Mouse (Mus musculus) kidney, embryonic 14.5 days (tissue): ENCODE data around the gene Tmem170. TPM values are rescaled to one million over a fixed set of nuclear protein-coding genes. Genes with fewer than 3 reads are reported as not detected.

ENCODE experiments used
- ATAC-seq: fragments of 200-750 bp; cut with Nextera tagmentation; 2 replicates; pipeline ENCODE4 v1.8.0; 2017; ENCODE audit warnings: moderate number of reproducible peaks, mild to moderate bottlenecking, moderate TSS enrichment, moderate library complexity; ENCODE audit not compliant: low FRiP score, low TSS enrichment
- H3K27ac ChIP-seq: fragments of 300-500 bp; sonication (generic); 2 replicates; pipeline ENCODE4 v1.5.1; 2014; ENCODE audit warnings: low read depth, mild to moderate bottlenecking, low read length, moderate library complexity, mixed read lengths
- H3K27me3 ChIP-seq: fragments of 300-500 bp; sonication (generic); 2 replicates; pipeline ENCODE4 v1.6.1; 2014; ENCODE audit warnings: mild to moderate bottlenecking, low read length; ENCODE audit not compliant: control insufficient read depth, insufficient read depth
- H3K36me3 ChIP-seq: fragments of 300-500 bp; sonication (generic); 2 replicates; pipeline ENCODE4 v1.6.1; 2014; ENCODE audit warnings: low read length, mixed read lengths; ENCODE audit not compliant: control insufficient read depth, insufficient read depth
- H3K4me1 ChIP-seq: fragments of 300-500 bp; sonication (generic); 2 replicates; pipeline ENCODE4 v1.6.1; 2014; ENCODE audit warnings: low read length, mixed read lengths; ENCODE audit not compliant: control insufficient read depth, insufficient read depth
- H3K4me2 ChIP-seq: fragments of 300-500 bp; sonication (generic); replicated peaks from 2 replicates; pipeline ENCODE4 v1.6.1; 2014; ENCODE audit warnings: low read depth, mild to moderate bottlenecking, low read length
- H3K4me3 ChIP-seq: fragments of 300-500 bp; sonication (generic); 2 replicates; pipeline ENCODE4 v1.5.1; 2014; ENCODE audit warnings: mild to moderate bottlenecking, low read length
- H3K9ac ChIP-seq: fragments of 300-500 bp; sonication (generic); 2 replicates; pipeline ENCODE4 v1.6.1; 2014; ENCODE audit warnings: low read depth, mild to moderate bottlenecking, low read length, moderate library complexity
- H3K9me3 ChIP-seq: fragments of 300-500 bp; sonication (generic); 2 replicates; pipeline ENCODE4 v1.6.1; 2016; ENCODE audit warnings: low read length; ENCODE audit not compliant: control insufficient read depth
- WGBS: fragments of 180-500 bp; shearing (Covaris S2); extraction: QIAGEN DNeasy Blood & Tissue Kit; methylation state at CpG from one replicate; pipeline ENCODE4 v1.1.7; 2014; 5-methylcytosine and 5-hydroxymethylcytosine counted together
- polyA plus RNA-seq: library from polyadenylated mRNA; unstranded; fragments of >200 nt; fragmentation: Nextera tagmentation; extraction: Ambion mirVana; gene quantifications from 2 replicates; pipeline ENCODE4 v1.2.1, GENCODE M21; 2014

The Tmem170 gene
- polyA plus RNA-seq, 1 experiment from 2014 or later, result 11.7 TPM

DNA sequence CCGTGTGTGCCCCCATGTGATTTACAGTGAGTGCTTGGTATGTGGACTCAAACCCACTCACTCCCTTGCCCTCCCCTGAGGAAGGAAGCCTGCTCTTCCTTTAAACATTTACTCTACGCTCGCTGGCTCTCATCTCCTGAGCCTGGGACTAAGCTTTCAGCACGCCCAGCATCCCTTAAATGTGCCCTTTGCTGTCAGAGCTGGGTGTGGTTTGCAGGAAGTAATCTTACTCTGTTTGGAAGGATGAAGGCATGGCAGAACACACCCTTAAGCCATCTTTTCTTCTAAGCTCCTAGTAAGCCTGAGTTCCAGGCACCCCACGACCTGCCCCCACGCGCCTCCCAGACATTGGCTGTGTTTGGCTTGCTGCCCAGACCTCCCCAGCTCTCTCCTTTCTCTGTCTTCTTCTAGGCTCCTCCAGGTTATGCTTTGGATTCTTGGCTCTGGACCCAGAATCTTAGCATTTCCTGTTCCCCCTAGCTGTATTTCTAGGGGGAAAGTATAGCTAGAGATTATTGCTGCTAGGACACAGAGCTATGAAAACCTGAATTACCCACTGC, 11.6 kb upstream of the Tmem170 start:
- no peak overlapping the region for H3K9ac ChIP-seq
- H3K4me3 ChIP-seq, result no peak overlapping the region
- H3K27ac ChIP-seq, result no peak overlapping the region
- H3K9me3 ChIP-seq, result no peaks in the 10 kb centered on the region
- WGBS, result 31% methylated on average over 7 of the region's 7 CpGs
- peaks cover 17% of the 10 kb centered on the region; the same call in 1 of the 2 replicates for H3K4me1 ChIP-seq
- peaks cover 27% of the 10 kb centered on the region for H3K27me3 ChIP-seq
- no peaks in the 10 kb centered on the region for H3K36me3 ChIP-seq
- H3K4me2 ChIP-seq, result no peak overlapping the region
- ATAC-seq, result no peak

DNA sequence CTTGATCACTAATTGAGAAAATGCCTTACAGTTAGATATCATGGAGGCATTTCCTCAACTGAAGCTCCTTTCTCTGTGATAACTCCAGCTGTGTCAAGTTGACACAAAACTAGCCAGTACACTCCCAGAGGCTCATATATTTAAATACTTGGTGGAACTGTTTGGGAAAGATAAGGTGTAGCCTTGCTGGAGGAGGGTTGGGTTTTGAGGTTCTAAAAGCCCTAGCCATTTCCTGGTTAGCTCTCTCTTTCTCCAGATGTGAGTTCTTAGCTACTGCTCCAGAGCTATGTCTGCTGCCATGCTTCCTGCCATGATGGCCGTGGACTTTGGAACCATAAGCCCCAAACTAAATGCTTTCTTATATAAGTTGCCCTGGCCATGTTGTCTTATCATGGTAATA, 10.9 kb upstream of the Tmem170 start:
- H3K27ac ChIP-seq, result no peak overlapping the region
- no peak overlapping the region for H3K9ac ChIP-seq
- H3K9me3 ChIP-seq, result no peaks in the 10 kb centered on the region
- peaks cover 17% of the 10 kb centered on the region; the same call in 1 of the 2 replicates for H3K4me1 ChIP-seq
- peaks cover 27% of the 10 kb centered on the region for H3K27me3 ChIP-seq
- ATAC-seq, result no peak
- no peak overlapping the region for H3K4me2 ChIP-seq
- H3K4me3 ChIP-seq, result no peak overlapping the region
- H3K36me3 ChIP-seq, result no peaks in the 10 kb centered on the region
- 86% methylated on average over 1 of the region's 1 CpGs for WGBS

DNA sequence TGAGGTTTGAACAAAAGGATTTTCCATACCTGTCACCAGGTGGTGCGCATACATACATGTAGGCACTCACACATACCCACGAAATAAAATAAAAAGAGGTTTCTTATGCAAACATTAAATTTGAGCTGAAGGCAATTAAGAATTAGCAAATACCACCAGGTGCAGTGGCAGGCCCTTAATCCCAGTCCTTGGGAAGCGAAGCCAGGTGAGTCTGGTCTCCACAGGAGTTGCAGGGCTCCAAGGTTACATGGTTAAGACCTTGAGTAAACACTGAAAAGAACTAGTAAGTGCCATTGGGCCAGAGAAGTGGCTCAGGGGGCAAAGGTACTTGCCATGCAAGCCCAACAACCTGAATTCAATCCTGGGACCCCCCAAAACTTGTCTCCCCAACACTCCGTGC, 7.1 kb upstream of the Tmem170 start:
- Histone ChIP-seq H3K27me3 (no peaks in the 10 kb centered on the region), H3K27ac (no peak overlapping the region), H3K9me3 (no peaks in the 10 kb centered on the region), H3K4me1 (0 out of 2 replicates have a peak, but pooled peaks cover 5% of the 10 kb centered on the region), H3K4me3 (no peak overlapping the region), H3K9ac (no peak overlapping the region), H3K36me3 (no peaks in the 10 kb centered on the region), H3K4me2 (no peak overlapping the region)
- WGBS, result 90% methylated on average over 4 of the region's 4 CpGs
- ATAC-seq, result no peak

DNA sequence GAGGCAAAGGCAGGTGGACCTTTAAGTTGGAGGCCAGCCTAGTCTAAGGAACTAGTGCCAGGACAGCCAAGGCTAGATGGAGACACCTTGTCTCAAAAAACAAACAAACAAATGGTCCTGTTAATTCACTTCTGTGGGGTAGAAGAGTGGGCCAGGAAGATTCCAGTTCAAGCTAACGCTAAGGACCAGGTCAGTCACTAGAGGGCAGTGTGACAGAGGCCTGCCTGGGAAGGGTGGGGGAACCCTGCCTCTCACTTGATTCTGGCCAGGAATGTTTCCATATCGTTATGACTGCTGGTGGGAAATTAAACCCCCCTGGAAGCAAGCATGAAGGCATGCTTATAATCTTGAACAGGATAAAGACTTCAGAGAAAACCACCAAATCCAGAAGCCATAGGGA, 5.0 kb upstream of the Tmem170 start:
- no peak overlapping the region for H3K4me3 ChIP-seq
- H3K4me2 ChIP-seq, result no peak overlapping the region
- 0 out of 2 replicates have a peak, but pooled peaks have one; percentile 48 for ATAC-seq
- 2% methylated on average over 2 of the region's 2 CpGs for WGBS
- H3K9me3 ChIP-seq, result no peaks in the 10 kb centered on the region
- H3K36me3 ChIP-seq, result no peaks in the 10 kb centered on the region
- no peaks in the 10 kb centered on the region for H3K27me3 ChIP-seq
- H3K4me1 ChIP-seq, result no peaks in the 10 kb centered on the region
- no peak overlapping the region for H3K27ac ChIP-seq
- H3K9ac ChIP-seq, result no peak overlapping the region

DNA sequence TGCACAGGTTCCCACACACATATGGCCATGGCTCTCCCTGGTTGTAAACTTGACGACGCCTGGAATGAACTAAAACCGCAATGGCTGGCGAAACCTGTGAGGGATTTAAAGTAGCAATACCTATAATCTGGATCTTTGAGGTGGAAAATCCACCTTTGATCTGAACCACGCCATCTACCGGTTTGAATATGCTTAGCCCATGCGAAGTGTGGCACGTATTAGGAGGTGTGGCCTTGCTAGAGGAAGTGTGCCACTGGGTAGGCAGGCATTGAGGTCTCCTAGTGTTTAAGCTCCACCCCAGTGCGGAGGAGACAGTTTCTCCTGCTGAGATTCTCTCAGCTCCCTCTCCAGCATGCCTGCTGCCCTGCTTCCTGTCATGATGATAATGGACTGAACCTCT, 1.2 kb upstream of the Tmem170 start:
- ATAC-seq, result no peak
- no peak overlapping the region for H3K4me3 ChIP-seq
- no peaks in the 10 kb centered on the region for H3K27me3 ChIP-seq
- H3K4me1 ChIP-seq, result no peaks in the 10 kb centered on the region
- WGBS, result 70% methylated on average over 9 of the region's 9 CpGs
- H3K27ac ChIP-seq, result no peak overlapping the region
- H3K9me3 ChIP-seq, result no peaks in the 10 kb centered on the region
- no peak overlapping the region for H3K9ac ChIP-seq
- no peaks in the 10 kb centered on the region for H3K36me3 ChIP-seq
- H3K4me2 ChIP-seq, result no peak overlapping the region

DNA sequence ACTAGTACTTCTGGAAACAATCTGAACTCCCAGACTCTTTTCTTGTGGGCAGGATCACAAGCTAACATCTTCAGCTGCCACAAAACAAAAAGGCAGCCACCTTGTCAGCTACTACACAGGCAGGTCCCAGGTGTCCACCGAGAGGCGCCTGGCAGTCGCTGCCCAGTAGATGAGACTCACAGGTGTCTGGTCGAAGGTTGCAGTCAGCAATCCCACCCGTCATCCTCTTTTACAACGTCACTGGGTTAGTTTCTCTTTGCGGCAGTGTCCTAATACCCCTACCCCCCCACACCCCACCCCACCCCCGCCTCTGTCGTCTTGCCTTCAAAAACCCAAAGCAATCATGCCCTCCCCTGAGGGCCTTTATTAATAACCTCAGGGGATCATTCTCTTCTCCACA, 792 bp downstream of the Tmem170 start:
- H3K4me1 ChIP-seq, result no peaks in the 10 kb centered on the region
- H3K9me3 ChIP-seq, result no peaks in the 10 kb centered on the region
- H3K27ac ChIP-seq, result no peak overlapping the region
- H3K9ac ChIP-seq, result peak overlapping the region; percentile 76; the same call in 1 of the 2 replicates
- no peaks in the 10 kb centered on the region for H3K27me3 ChIP-seq
- WGBS, result 12% methylated on average over 9 of the region's 9 CpGs
- H3K36me3 ChIP-seq, result no peaks in the 10 kb centered on the region
- no peak for ATAC-seq
- H3K4me2 ChIP-seq, result peak overlapping the region; percentile 54
- peak overlapping the region; percentile 76 for H3K4me3 ChIP-seq

DNA sequence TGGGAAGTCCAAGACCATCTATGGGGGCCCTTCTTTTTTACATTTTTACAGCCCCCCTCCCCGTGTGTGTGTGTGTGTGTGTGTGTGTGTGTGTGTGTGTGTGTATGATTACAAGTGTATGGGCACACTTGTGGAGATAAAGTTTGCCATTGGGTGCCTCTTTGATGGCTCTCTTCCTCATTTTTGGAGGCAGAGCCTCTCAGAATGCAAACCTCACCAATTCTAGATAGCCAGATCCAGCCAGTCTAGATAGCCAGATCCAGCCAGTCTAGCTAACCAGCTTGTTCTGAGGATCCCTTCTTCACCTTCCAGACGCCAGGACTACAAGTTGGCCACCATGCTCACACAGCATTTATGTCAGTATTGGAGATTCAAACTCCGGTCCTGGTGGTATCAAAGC, 5.3 kb downstream of the Tmem170 start:
- Histone ChIP-seq H3K27ac (no peak overlapping the region), H3K9me3 (no peaks in the 10 kb centered on the region), H3K9ac (no peak overlapping the region), H3K36me3 (no peaks in the 10 kb centered on the region; the same call in 1 of the 2 replicates), H3K4me2 (no peak overlapping the region), H3K27me3 (no peaks in the 10 kb centered on the region), H3K4me3 (no peak overlapping the region), H3K4me1 (no peaks in the 10 kb centered on the region)
- no peak for ATAC-seq
- WGBS, result 88% methylated on average over 3 of the region's 3 CpGs

DNA sequence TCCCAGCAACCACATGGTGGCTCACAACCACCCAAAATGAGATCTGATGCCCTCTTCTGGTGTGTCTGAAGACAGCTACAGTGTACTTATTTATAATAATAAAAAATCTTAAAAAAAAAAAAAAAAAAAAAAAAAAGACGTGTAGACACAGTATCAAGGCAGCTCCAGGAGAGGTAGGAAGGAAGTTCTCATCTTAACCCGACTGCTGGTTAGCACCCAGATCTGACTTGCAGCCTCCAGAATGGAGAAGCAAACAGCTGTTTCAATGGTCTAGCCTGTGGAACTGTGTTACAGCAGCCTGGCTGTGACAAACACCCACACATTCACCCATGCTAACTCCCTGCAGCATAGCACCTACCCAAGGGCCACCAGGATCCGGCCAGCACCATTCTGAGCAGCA, 6.2 kb downstream of the Tmem170 start:
- no peak for ATAC-seq

DNA sequence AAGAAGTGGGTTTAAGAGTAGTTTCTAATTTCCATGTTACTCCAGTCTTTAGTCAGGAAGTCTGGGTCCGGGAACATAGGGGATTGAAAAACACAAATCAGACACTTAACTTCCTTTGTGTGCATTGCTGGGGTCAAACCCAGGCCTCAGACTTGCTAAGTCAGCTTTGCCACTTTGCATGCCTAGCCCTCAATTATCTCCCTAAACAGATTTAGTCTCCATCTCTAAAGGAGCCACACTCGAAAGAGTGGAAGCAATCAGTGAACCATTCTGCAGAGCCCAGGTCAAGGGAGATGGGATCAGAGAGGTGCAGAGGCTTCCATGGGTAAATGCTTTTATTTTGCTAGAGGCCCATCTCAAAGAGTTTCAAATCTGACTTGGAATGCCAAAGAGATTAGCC, 7.9 kb downstream of the Tmem170 start:
- Histone ChIP-seq H3K27me3 (no peaks in the 10 kb centered on the region), H3K4me2 (no peak overlapping the region), H3K4me3 (no peak overlapping the region), H3K36me3 (no peaks in the 10 kb centered on the region; the same call in 1 of the 2 replicates), H3K27ac (peak overlapping the region; percentile 24; the same call in 1 of the 2 replicates), H3K9ac (no peak overlapping the region), H3K9me3 (no peaks in the 10 kb centered on the region), H3K4me1 (no peaks in the 10 kb centered on the region)
- no peak for ATAC-seq
- 35% methylated on average over 2 of the region's 2 CpGs for whole genome bisulfite sequencing

More for the DNA sequence above, 6.2 kb downstream of the Tmem170 start:
- Histone ChIP-seq H3K9ac (no peak overlapping the region), H3K4me3 (no peak overlapping the region), H3K4me1 (no peaks in the 10 kb centered on the region), H3K36me3 (no peaks in the 10 kb centered on the region; the same call in 1 of the 2 replicates), H3K27me3 (no peaks in the 10 kb centered on the region), H3K4me2 (no peak overlapping the region), H3K9me3 (no peaks in the 10 kb centered on the region), H3K27ac (no peak overlapping the region)
- WGBS, result 87% methylated on average over 3 of the region's 3 CpGs
